Mouse (Mus musculus): Measurements from ENCODE around the gene Emp3.
"Not testable (repeated sequence)": the region's sequence is repeated elsewhere in the genome, so short reads cannot be mapped to it uniquely, and the experiment has no call there.

DNA sequence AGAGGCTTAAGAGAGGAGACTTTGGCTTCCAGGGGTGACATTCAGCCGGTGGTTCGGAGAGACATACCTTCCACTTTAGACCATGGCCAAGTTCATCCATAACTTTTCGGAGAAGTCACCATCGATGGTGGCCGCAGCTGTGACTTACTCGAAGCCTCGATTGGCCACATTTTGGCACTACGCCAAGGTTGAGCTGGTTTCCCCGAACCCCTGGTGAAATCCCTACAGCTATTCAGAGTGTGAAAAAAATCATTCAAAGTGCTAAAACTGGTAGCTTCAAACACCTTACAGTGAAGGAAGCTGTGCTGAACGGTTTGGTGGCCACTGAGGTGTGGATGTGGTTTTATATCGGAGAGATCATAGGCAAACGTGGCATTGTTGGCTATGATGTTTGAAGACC is 12.6 kb upstream of the Emp3 start:
- not testable (repeated sequence) for TF ChIP-seq CTCF (conservative IDR thresholded peaks at IDR 0.05 in 1 of 2, IDR thresholded peaks at IDR 0.05 in 1 of 2; ENCODE audit: low read depth in 2 of 2, low read length in 2 of 2); MYC (IDR thresholded peaks at IDR 0.05; ENCODE audit: low read depth, low read length); HCFC1 (IDR thresholded peaks at IDR 0.05; ENCODE audit: low read depth, low read length); POLR2A (IDR thresholded peaks at IDR 0.05; ENCODE audit: low read depth, low read length); ELF1 (IDR thresholded peaks at IDR 0.05; ENCODE audit: low read depth, low read length); JUND (conservative IDR thresholded peaks at IDR 0.05; ENCODE audit: low read depth, low read length); ZNF384 (IDR thresholded peaks at IDR 0.05; ENCODE audit: low read depth, low read length); MXI1 (IDR thresholded peaks at IDR 0.05; ENCODE audit: low read depth, low read length)
